Comparison of ENCODE assay signal across 8 mouse cellular contexts in the genomic region with DNA sequence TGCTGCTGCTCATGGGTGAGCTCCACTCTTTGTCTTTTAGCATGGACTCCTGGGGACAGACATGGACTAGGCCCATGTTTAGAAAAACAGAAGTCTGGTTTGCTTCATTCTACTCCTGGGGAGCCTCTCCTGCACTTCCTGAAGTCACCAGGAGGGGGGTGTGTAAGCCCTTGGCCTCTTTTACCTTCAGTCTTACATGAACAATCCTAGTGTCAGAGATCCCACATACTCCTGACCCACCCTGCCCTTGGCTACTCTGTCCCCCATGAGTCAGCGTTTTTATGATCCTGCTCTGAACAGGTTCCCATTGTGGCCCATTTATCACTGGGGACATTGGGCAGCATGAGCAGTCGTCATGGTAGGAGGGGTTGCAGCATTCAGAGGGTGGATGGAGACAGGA. TPM values are rescaled to one million over a fixed set of nuclear protein-coding genes. Genes with fewer than 3 reads are reported as not detected.
A peak's percentile ranks its signal among the peaks of the same experiment; 100 is the strongest.
DNase-seq lines count a peak whose midpoint lies in the region; ATAC-seq and TF ChIP-seq lines count a peak whose summit lies in the region.

No protein-coding gene starts in this region.

- H3K27ac ChIP-seq in hindbrain, embryonic 10.5 days, result no peak overlapping the region
- H3K27ac ChIP-seq in hindbrain, embryonic 16.5 days (ENCODE audit: low read depth, low read length), result no peak overlapping the region
- H3K27ac ChIP-seq in liver, postnatal 0 days (ENCODE audit: low read depth), result no peak overlapping the region

- H3K9ac ChIP-seq in hindbrain, embryonic 16.5 days (ENCODE audit: low read depth, low read length), result no peak overlapping the region
- H3K9ac ChIP-seq in liver, postnatal 0 days (replicated peaks), result no peak overlapping the region

- WGBS in hindbrain, embryonic 10.5 days, result 70% methylated on average over 2 of the region's 2 CpGs
- 63% methylated on average over 2 of the region's 2 CpGs for WGBS in hindbrain, embryonic 16.5 days
- WGBS in liver, postnatal 0 days (ENCODE audit: insufficient replicate concordance), result 58% methylated on average over 2 of the region's 2 CpGs

- DNase-seq in hindbrain, embryonic 10.5 days (ENCODE audit: low spot score), result peak; percentile 66
- peak; percentile 76 for DNase-seq in CD4-positive, CD25-positive, alpha-beta regulatory T cell, adult 2 months (ENCODE audit: low read depth, low spot score)
- peak; percentile 26 for DNase-seq in adrenal gland, postnatal 25 days
- peak; percentile 79 for DNase-seq in liver, postnatal 0 days
- peak; percentile 56 for DNase-seq in thymus, postnatal 25 days
- no peak for DNase-seq in gastrocnemius, postnatal 4 days (ENCODE audit: low spot score in 2 of 2)
- no peak for DNase-seq in right cerebral cortex, postnatal 14 days

- H3K9me3 ChIP-seq in hindbrain, embryonic 10.5 days, result no peaks in the 10 kb centered on the region
- no peaks in the 10 kb centered on the region for H3K9me3 ChIP-seq in hindbrain, embryonic 16.5 days (ENCODE audit: control insufficient read depth, low read length)
- H3K9me3 ChIP-seq in liver, postnatal 0 days (ENCODE audit: low read length), result no peaks in the 10 kb centered on the region

- no peak for TF ChIP-seq EP300 in liver, postnatal 0 days (IDR thresholded peaks at IDR 0.05; ENCODE audit: low read depth)

- no peak overlapping the region for H3K4me2 ChIP-seq in hindbrain, embryonic 16.5 days (ENCODE audit: low read length)
- no peak overlapping the region for H3K4me2 ChIP-seq in liver, postnatal 0 days (ENCODE audit: low read depth, low read length)

- peaks cover 2% of the 10 kb centered on the region; the same call in 1 of the 2 replicates for H3K36me3 ChIP-seq in hindbrain, embryonic 10.5 days
- H3K36me3 ChIP-seq in hindbrain, embryonic 16.5 days (ENCODE audit: control insufficient read depth, insufficient read depth, low read length), result no peaks in the 10 kb centered on the region
- H3K36me3 ChIP-seq in liver, postnatal 0 days (replicated peaks; ENCODE audit: insufficient read depth, low read length), result no peaks in the 10 kb centered on the region

- H3K27me3 ChIP-seq in hindbrain, embryonic 10.5 days (ENCODE audit: insufficient read depth, poor library complexity, severe bottlenecking), result no peaks in the 10 kb centered on the region
- no peaks in the 10 kb centered on the region for H3K27me3 ChIP-seq in hindbrain, embryonic 16.5 days (replicated peaks; ENCODE audit: control insufficient read depth, insufficient read depth, low read length)
- H3K27me3 ChIP-seq in liver, postnatal 0 days (ENCODE audit: insufficient read depth, low read length), result no peaks in the 10 kb centered on the region

- ATAC-seq in hindbrain, embryonic 16.5 days, result no peak
- ATAC-seq in liver, postnatal 0 days, result no peak

- peak; percentile 73 for TF ChIP-seq CTCF in liver, postnatal 0 days (IDR thresholded peaks at IDR 0.05; ENCODE audit: low read depth)

- H3K4me3 ChIP-seq in hindbrain, embryonic 10.5 days, result no peak overlapping the region
- H3K4me3 ChIP-seq in hindbrain, embryonic 16.5 days (ENCODE audit: low read length), result no peak overlapping the region
- no peak overlapping the region for H3K4me3 ChIP-seq in liver, postnatal 0 days (ENCODE audit: low read depth, low read length)

- peaks cover 13% of the 10 kb centered on the region for H3K4me1 ChIP-seq in hindbrain, embryonic 10.5 days (replicated peaks)
- H3K4me1 ChIP-seq in hindbrain, embryonic 16.5 days (ENCODE audit: control insufficient read depth, insufficient read depth, low read depth, low read length), result peaks cover 6% of the 10 kb centered on the region
- H3K4me1 ChIP-seq in liver, postnatal 0 days (ENCODE audit: insufficient read depth), result peaks cover 10% of the 10 kb centered on the region

RNA-seq across cellular contexts. Expression of a gene that starts 15.7 kb away (rescaled TPM):
- polyA plus RNA-seq in hindbrain, embryonic 10.5 days (2016; fragmentation: Nextera tagmentation; extraction: Ambion mirVana), result 32.8 and 48.5 TPM in 2 replicates
- polyA plus RNA-seq in hindbrain, embryonic 16.5 days (2015; fragmentation: Nextera tagmentation; extraction: Ambion mirVana), result 153 and 156 TPM in 2 replicates
- total RNA-seq in adrenal gland, postnatal 25 days (2021), result 6.6 and 9.8 TPM in 2 replicates
- polyA plus RNA-seq in liver, postnatal 0 days (2015; fragmentation: Nextera tagmentation; extraction: Ambion mirVana), result 0.48 and 0.56 TPM in 2 replicates
- total RNA-seq in gastrocnemius, postnatal 4 days (2021), result 1 to 10 TPM; 2.6 to 4.0 TPM

RNA-seq across cellular contexts. Expression of a gene that starts 27.1 kb away (rescaled TPM):
- not detected in 2 replicates for polyA plus RNA-seq in hindbrain, embryonic 10.5 days (2016; fragmentation: Nextera tagmentation; extraction: Ambion mirVana)
- not detected in 2 replicates for polyA plus RNA-seq in hindbrain, embryonic 16.5 days (2015; fragmentation: Nextera tagmentation; extraction: Ambion mirVana)
- total RNA-seq in adrenal gland, postnatal 25 days (2021), result not detected in 2 replicates
- 0.14 TPM in 1 of 2 replicates, not detected in the other for polyA plus RNA-seq in liver, postnatal 0 days (2015; fragmentation: Nextera tagmentation; extraction: Ambion mirVana)
- total RNA-seq in gastrocnemius, postnatal 4 days (2021), result not detected

RNA-seq across cellular contexts. Expression of a gene that starts 39.7 kb away (rescaled TPM):
- polyA plus RNA-seq in hindbrain, embryonic 10.5 days (2016; fragmentation: Nextera tagmentation; extraction: Ambion mirVana), result 12.3 and 13.5 TPM in 2 replicates
- polyA plus RNA-seq in hindbrain, embryonic 16.5 days (2015; fragmentation: Nextera tagmentation; extraction: Ambion mirVana), result 6.2 and 7.2 TPM in 2 replicates
- 290 and 352 TPM in 2 replicates for total RNA-seq in adrenal gland, postnatal 25 days (2021)
- 215 and 221 TPM in 2 replicates for polyA plus RNA-seq in liver, postnatal 0 days (2015; fragmentation: Nextera tagmentation; extraction: Ambion mirVana)
- total RNA-seq in gastrocnemius, postnatal 4 days (2021), result 10 to 100 TPM; 12.1 to 19.0 TPM

RNA-seq across cellular contexts. Expression of a gene that starts 57.5 kb away (rescaled TPM):
- polyA plus RNA-seq in hindbrain, embryonic 10.5 days (2016; fragmentation: Nextera tagmentation; extraction: Ambion mirVana), result not detected in 2 replicates
- not detected in 2 replicates for polyA plus RNA-seq in hindbrain, embryonic 16.5 days (2015; fragmentation: Nextera tagmentation; extraction: Ambion mirVana)
- total RNA-seq in adrenal gland, postnatal 25 days (2021), result not detected in 2 replicates
- not detected in 2 replicates for polyA plus RNA-seq in liver, postnatal 0 days (2015; fragmentation: Nextera tagmentation; extraction: Ambion mirVana)
- total RNA-seq in gastrocnemius, postnatal 4 days (2021), result not detected

Comparison
In these comparisons a context has a peak if more than half of its experiments do, and no peak if none do; other contexts are left out.
1. DNase-seq: peak in hindbrain, embryonic 10.5 days (single experiment), CD4-positive, CD25-positive, alpha-beta regulatory T cell, adult 2 months (single experiment), adrenal gland, postnatal 25 days (single experiment), liver, postnatal 0 days (single experiment) and thymus, postnatal 25 days (single experiment); none in gastrocnemius, postnatal 4 days (0 of 2) and right cerebral cortex, postnatal 14 days (single experiment).
2. RNA of a gene that starts 15.7 kb away (polyA plus RNA-seq): 153 to 156 TPM in hindbrain, embryonic 16.5 days and 32.8 to 48.5 TPM in hindbrain, embryonic 10.5 days; 0.48 to 0.56 TPM in liver, postnatal 0 days; every median in the first group is over 10 times any median in the second.
3. RNA of a gene that starts 39.7 kb away (polyA plus RNA-seq): 215 to 221 TPM in liver, postnatal 0 days; 12.3 to 13.5 TPM in hindbrain, embryonic 10.5 days and 6.2 to 7.2 TPM in hindbrain, embryonic 16.5 days; every median in the first group is over 10 times any median in the second.